ENCODE assay signal across 21 mouse cellular contexts in the genomic region with DNA sequence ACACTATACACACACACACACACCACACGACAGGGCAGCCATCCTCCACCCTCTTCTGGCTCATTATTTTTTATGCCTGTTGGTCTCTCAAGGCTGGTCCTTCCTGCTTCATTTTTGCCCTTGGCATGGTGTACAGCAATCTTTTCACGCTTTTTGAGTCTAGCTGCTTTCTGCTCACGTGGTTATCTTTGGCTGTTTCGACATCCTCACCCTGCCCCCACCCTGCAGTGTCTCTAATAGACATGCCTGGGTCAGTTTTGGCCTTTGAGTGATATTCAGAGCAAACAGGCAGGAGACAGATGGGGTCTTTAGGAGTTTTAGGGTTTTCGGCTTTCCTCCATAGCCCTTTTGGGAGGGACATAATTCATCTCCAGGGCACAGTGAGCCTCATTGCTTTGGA. TPM values are rescaled to one million over a fixed set of nuclear protein-coding genes. Genes with fewer than 3 reads are reported as not detected.
DNase-seq lines count a peak whose midpoint lies in the region; ATAC-seq and TF ChIP-seq lines count a peak whose summit lies in the region.
"Had no signal": no experiment of that assay in that cellular context is flagged by ENCODE, and none has a peak within 500 bp of the region (broad histone marks: within the 10 kb centered on the region; RNA-seq: fewer than 3 reads in every experiment).

No protein-coding gene starts in this region.

- TF ChIP-seq CTCF in small intestine, adult 2 months (IDR thresholded peaks at IDR 0.05; ENCODE audit: extremely low read depth, insufficient read length, insufficient replicate concordance, low read depth, low read length) = no peak

- no peak overlapping the region for H3K9ac ChIP-seq in kidney, embryonic 15.5 days
- H3K9ac ChIP-seq: embryonic facial prominence, embryonic 15.5 days; hindbrain, embryonic 12.5 days; liver, postnatal 0 days; neural tube, embryonic 12.5 days had no signal

- 78% methylated on average over 5 of the region's 5 CpGs for WGBS in kidney, embryonic 15.5 days
- WGBS in small intestine, adult 2 months = 71% methylated on average over 5 of the region's 5 CpGs

- H3K9me3 ChIP-seq in kidney, embryonic 15.5 days (replicated peaks) = no peaks in the 10 kb centered on the region
- H3K9me3 ChIP-seq: embryonic facial prominence, embryonic 15.5 days; hindbrain, embryonic 12.5 days; megakaryocyte, embryonic 14.5 days; neural tube, embryonic 12.5 days had no signal

- DNase-seq in adrenal gland, adult 2 months = peak; percentile 36
- no peak for DNase-seq in adrenal gland, postnatal 10 days
- no peak for DNase-seq in kidney, postnatal 4 days
- DNase-seq in retina, postnatal 1 day = peak; percentile 39
- DNase-seq in retina, embryonic 14.5 days (ENCODE audit: low spot score) = no peak
- no peak for DNase-seq in thymus, postnatal 0 days (ENCODE audit: low spot score)
- DNase-seq: embryo, embryonic 11 days; kidney, adult 11 months; liver, postnatal 0 days; right cerebral cortex, postnatal 4 days; thymus, adult 18-20 months had no signal

- no peak for TF ChIP-seq POLR2A in small intestine, adult 2 months (IDR thresholded peaks at IDR 0.05; ENCODE audit: low read depth, low read length)

- peak overlapping the region; percentile 86 for H3K27ac ChIP-seq in kidney, embryonic 15.5 days
- peak overlapping the region; percentile 16 for H3K27ac ChIP-seq in small intestine, adult 2 months (ENCODE audit: insufficient read depth, low read depth, low read length)
- H3K27ac ChIP-seq: embryonic facial prominence, embryonic 15.5 days; forebrain, embryonic 10.5 days; hindbrain, embryonic 12.5 days; layer of hippocampus, adult 2 months; left cerebral cortex, adult 2 months; neural tube, embryonic 12.5 days had no signal

- H3K27me3 ChIP-seq in kidney, embryonic 15.5 days = no peaks in the 10 kb centered on the region
- H3K27me3 ChIP-seq in small intestine, adult 2 months (ENCODE audit: control insufficient read depth, insufficient read depth, low read length) = no peaks in the 10 kb centered on the region
- H3K27me3 ChIP-seq: embryonic facial prominence, embryonic 15.5 days; hindbrain, embryonic 12.5 days; megakaryocyte, embryonic 14.5 days; neural tube, embryonic 12.5 days had no signal

- ATAC-seq in kidney, embryonic 15.5 days (replicated peaks; ENCODE audit: low FRiP score) = no peak
- ATAC-seq: liver, postnatal 0 days; midbrain, embryonic 16.5 days had no signal

- H3K36me3 ChIP-seq in kidney, embryonic 15.5 days = peaks cover 22% of the 10 kb centered on the region
- peaks cover 4% of the 10 kb centered on the region; the same call in 1 of the 2 replicates for H3K36me3 ChIP-seq in small intestine, adult 2 months (ENCODE audit: control insufficient read depth, insufficient read depth, low read length)

- peaks cover 30% of the 10 kb centered on the region for H3K4me1 ChIP-seq in kidney, embryonic 15.5 days
- peaks cover 11% of the 10 kb centered on the region; the same call in 1 of the 2 replicates for H3K4me1 ChIP-seq in small intestine, adult 2 months (ENCODE audit: control insufficient read depth, insufficient read depth, insufficient read length, low read length)

- H3K4me3 ChIP-seq in kidney, embryonic 15.5 days (replicated peaks) = no peak overlapping the region
- H3K4me3 ChIP-seq in small intestine, adult 2 months (ENCODE audit: low read depth, low read length) = no peak overlapping the region
- H3K4me3 ChIP-seq: embryonic facial prominence, embryonic 15.5 days; forebrain, embryonic 10.5 days; hindbrain, embryonic 12.5 days; layer of hippocampus, adult 2 months; left cerebral cortex, adult 2 months; neural tube, embryonic 12.5 days had no signal

- H3K4me2 ChIP-seq in kidney, embryonic 15.5 days = no peak overlapping the region
- H3K4me2 ChIP-seq: embryonic facial prominence, embryonic 15.5 days; hindbrain, embryonic 12.5 days had no signal

RNA-seq across cellular contexts. Expression of a gene that starts 3.9 kb away (rescaled TPM):
- total RNA-seq in adrenal gland, adult 2 months (2021) = 10 to 100 TPM; 45.5 to 50.8 TPM
- 25.1 and 36.4 TPM in 2 replicates for polyA plus RNA-seq in adrenal gland, adult 2 months (2012; rRNA removed)
- 10 to 100 TPM; 45.3 to 54.8 TPM for total RNA-seq in adrenal gland, postnatal 10 days (2021)
- polyA plus RNA-seq in kidney, embryonic 15.5 days (2015; fragmentation: Nextera tagmentation; extraction: Ambion mirVana) = 18.9 and 21.1 TPM in 2 replicates
- polyA plus RNA-seq in small intestine, adult 2 months (2012; rRNA removed) = 5.2 and 7.2 TPM in 2 replicates
- 8.4 and 12.7 TPM in 2 replicates for polyA plus RNA-seq in thymus, postnatal 0 days (2015; fragmentation: Nextera tagmentation; extraction: Ambion mirVana)

RNA-seq across cellular contexts. Expression of a gene that starts 6.0 kb away (rescaled TPM):
- 10 to 100 TPM; 66.5 to 73.0 TPM for total RNA-seq in adrenal gland, adult 2 months (2021)
- 69.1 and 76.9 TPM in 2 replicates for polyA plus RNA-seq in adrenal gland, adult 2 months (2012; rRNA removed)
- total RNA-seq in adrenal gland, postnatal 10 days (2021) = 10 to 100 TPM; 40.8 to 44.6 TPM
- polyA plus RNA-seq in kidney, embryonic 15.5 days (2015; fragmentation: Nextera tagmentation; extraction: Ambion mirVana) = 38.9 and 41.1 TPM in 2 replicates
- 37.1 and 66.6 TPM in 2 replicates for polyA plus RNA-seq in small intestine, adult 2 months (2012; rRNA removed)
- polyA plus RNA-seq in thymus, postnatal 0 days (2015; fragmentation: Nextera tagmentation; extraction: Ambion mirVana) = 31.0 and 32.3 TPM in 2 replicates

RNA-seq across cellular contexts. Expression of a gene that starts 22.6 kb away (rescaled TPM):
- total RNA-seq in adrenal gland, adult 2 months (2021) = 10 to 100 TPM in 1 of 2 experiments, 1 to 10 TPM in 1; 7.4 to 10.5 TPM
- 9.0 and 12.9 TPM in 2 replicates for polyA plus RNA-seq in adrenal gland, adult 2 months (2012; rRNA removed)
- 10 to 100 TPM in 1 of 2 experiments, 1 to 10 TPM in 1; 8.4 to 13.8 TPM for total RNA-seq in adrenal gland, postnatal 10 days (2021)
- polyA plus RNA-seq in kidney, embryonic 15.5 days (2015; fragmentation: Nextera tagmentation; extraction: Ambion mirVana) = 9.5 and 12.3 TPM in 2 replicates
- polyA plus RNA-seq in small intestine, adult 2 months (2012; rRNA removed) = 3.0 and 3.3 TPM in 2 replicates
- polyA plus RNA-seq in thymus, postnatal 0 days (2015; fragmentation: Nextera tagmentation; extraction: Ambion mirVana) = 5.0 and 10.5 TPM in 2 replicates

RNA-seq across cellular contexts. Expression of a gene that starts 24.3 kb away (rescaled TPM):
- total RNA-seq in adrenal gland, adult 2 months (2021) = 10 to 100 TPM; 77.2 to 99.3 TPM
- 252 and 304 TPM in 2 replicates for polyA plus RNA-seq in adrenal gland, adult 2 months (2012; rRNA removed)
- total RNA-seq in adrenal gland, postnatal 10 days (2021) = 10 to 100 TPM; 56.2 to 93.5 TPM
- polyA plus RNA-seq in kidney, embryonic 15.5 days (2015; fragmentation: Nextera tagmentation; extraction: Ambion mirVana) = 16.2 and 20.8 TPM in 2 replicates
- 16.8 and 30.2 TPM in 2 replicates for polyA plus RNA-seq in small intestine, adult 2 months (2012; rRNA removed)
- 7.1 and 10.3 TPM in 2 replicates for polyA plus RNA-seq in thymus, postnatal 0 days (2015; fragmentation: Nextera tagmentation; extraction: Ambion mirVana)

RNA-seq across cellular contexts. Expression of a gene that starts 40.9 kb away (rescaled TPM):
- 10 to 100 TPM in 1 of 2 experiments, 1 to 10 TPM in 1; 7.9 to 13.0 TPM for total RNA-seq in adrenal gland, adult 2 months (2021)
- polyA plus RNA-seq in adrenal gland, adult 2 months (2012; rRNA removed) = 13.1 and 14.8 TPM in 2 replicates
- total RNA-seq in adrenal gland, postnatal 10 days (2021) = 10 to 100 TPM; 13.2 to 17.1 TPM
- 14.9 and 18.5 TPM in 2 replicates for polyA plus RNA-seq in kidney, embryonic 15.5 days (2015; fragmentation: Nextera tagmentation; extraction: Ambion mirVana)
- polyA plus RNA-seq in small intestine, adult 2 months (2012; rRNA removed) = 15.2 and 16.6 TPM in 2 replicates
- polyA plus RNA-seq in thymus, postnatal 0 days (2015; fragmentation: Nextera tagmentation; extraction: Ambion mirVana) = 7.3 and 7.8 TPM in 2 replicates

Comparison
In these comparisons a context has a peak if more than half of its experiments do, and no peak if none do; other contexts are left out.
1. DNase-seq: peak in adrenal gland, adult 2 months (single experiment) and retina, postnatal 1 day (single experiment); none in adrenal gland, postnatal 10 days (single experiment), kidney, postnatal 4 days (0 of 2), retina, embryonic 14.5 days (single experiment) and thymus, postnatal 0 days (single experiment).